12 mouse cellular contexts compared by ENCODE assay signal in genomic region chr15:102683670-102684069, GRCm38 (mm10). TPM values are rescaled to one million over a fixed set of nuclear protein-coding genes. Genes with fewer than 3 reads are reported as not detected.
DNase-seq lines count a peak whose midpoint lies in the region; ATAC-seq and TF ChIP-seq lines count a peak whose summit lies in the region.
"Had no signal": no experiment of that assay in that cellular context is flagged by ENCODE, and none has a peak within 500 bp of the region (broad histone marks: within the 10 kb centered on the region; RNA-seq: fewer than 3 reads in every experiment).

No protein-coding gene starts in this region.

- no peak overlapping the region for H3K4me3 ChIP-seq in layer of hippocampus, adult 2 months
- no peak overlapping the region for H3K4me3 ChIP-seq in E14TG2a.4 (replicated peaks; ENCODE audit: low read length)
- H3K4me3 ChIP-seq: embryonic facial prominence, embryonic 13.5 days had no signal

- peaks cover 4% of the 10 kb centered on the region; the same call in 1 of the 2 replicates for H3K4me1 ChIP-seq in E14TG2a.4 (replicated peaks; ENCODE audit: low read depth, low read length)
- H3K4me1 ChIP-seq: embryonic facial prominence, embryonic 13.5 days had no signal

- no peaks in the 10 kb centered on the region for H3K9me3 ChIP-seq in E14TG2a.4 (ENCODE audit: low read length)
- H3K9me3 ChIP-seq: embryonic facial prominence, embryonic 13.5 days; G1E had no signal

- peak; percentile 73 for TF ChIP-seq CTCF in layer of hippocampus, adult 2 months (conservative IDR thresholded peaks at IDR 0.05)
- TF ChIP-seq CTCF in E14TG2a.4 (conservative IDR thresholded peaks at IDR 0.05; ENCODE audit: low read length): peak; percentile 42

- no peaks in the 10 kb centered on the region for H3K36me3 ChIP-seq in E14TG2a.4 (ENCODE audit: insufficient read depth, low read length)
- H3K36me3 ChIP-seq: embryonic facial prominence, embryonic 13.5 days; G1E had no signal

- ATAC-seq in cerebellum, adult (ENCODE audit: insufficient number of reproducible peaks, low FRiP score, low TSS enrichment): peak; percentile 58; the same call in 1 of the 2 replicates
- ATAC-seq in granulocyte monocyte progenitor cell, adult 5-6 weeks (replicated peaks; ENCODE audit: poor library complexity, severe bottlenecking): peak; percentile 74

- no peak for DNase-seq in cerebellum, adult 11 months
- no peak for DNase-seq in layer of hippocampus, adult 2 months (ENCODE audit: low spot score in 2 of 2)
- DNase-seq in layer of hippocampus, postnatal 25 days (ENCODE audit: extremely low spot score in 1 of 2, low spot score in 1 of 2): no peak
- no peak for DNase-seq in yolk sac, embryonic 10.5 days (ENCODE audit: low spot score)
- DNase-seq in right cerebral cortex, postnatal 10 days (ENCODE audit: low spot score in 2 of 2): no peak
- DNase-seq: left cerebral cortex, postnatal 4 days had no signal

- no peak overlapping the region for H3K27ac ChIP-seq in layer of hippocampus, adult 2 months
- H3K27ac ChIP-seq: embryonic facial prominence, embryonic 13.5 days had no signal

- peaks cover 29% of the 10 kb centered on the region for H3K27me3 ChIP-seq in E14TG2a.4 (ENCODE audit: insufficient read depth, low read length)

RNA-seq across cellular contexts. Expression of gene Atp5g2, which starts 11.5 kb away (rescaled TPM):
- total RNA-seq in layer of hippocampus, adult 2 months (2021): 10 to 100 TPM; 11.0 to 11.5 TPM
- total RNA-seq in layer of hippocampus, postnatal 25 days (2021): 10 to 100 TPM; 11.4 to 13.4 TPM
- total RNA-seq in granulocyte monocyte progenitor cell, adult 5-6 weeks (2014; fragmentation: Nextera tagmentation): 69.8 and 122 TPM in 2 replicates
- total RNA-seq in granulocyte monocyte progenitor cell, adult 5-6 weeks (2017): 83.4 and 95.4 TPM in 2 replicates

RNA-seq across cellular contexts. Expression of gene Calcoco1, which starts 38.3 kb away (rescaled TPM):
- total RNA-seq in layer of hippocampus, adult 2 months (2021): 10 to 100 TPM; 95.4 to 96.9 TPM
- 10 to 100 TPM; 85.8 to 91.4 TPM for total RNA-seq in layer of hippocampus, postnatal 25 days (2021)
- 10.8 and 19.3 TPM in 2 replicates for total RNA-seq in granulocyte monocyte progenitor cell, adult 5-6 weeks (2014; fragmentation: Nextera tagmentation)
- total RNA-seq in granulocyte monocyte progenitor cell, adult 5-6 weeks (2017): 5.1 and 12.2 TPM in 2 replicates

RNA-seq across cellular contexts. Expression of gene Atf7, which starts 58.4 kb away (rescaled TPM):
- 10 to 100 TPM; 45.5 to 46.4 TPM for total RNA-seq in layer of hippocampus, adult 2 months (2021)
- total RNA-seq in layer of hippocampus, postnatal 25 days (2021): 10 to 100 TPM; 34.2 to 50.8 TPM
- total RNA-seq in granulocyte monocyte progenitor cell, adult 5-6 weeks (2014; fragmentation: Nextera tagmentation): 124 and 212 TPM in 2 replicates
- 43.1 and 60.2 TPM in 2 replicates for total RNA-seq in granulocyte monocyte progenitor cell, adult 5-6 weeks (2017)

RNA-seq across cellular contexts. Expression of gene Gm28047, which starts 58.8 kb away (rescaled TPM):
- not detected for total RNA-seq in layer of hippocampus, adult 2 months (2021)
- total RNA-seq in layer of hippocampus, postnatal 25 days (2021): 1 to 10 TPM; 1.5 to 3.6 TPM
- not detected in 2 replicates for total RNA-seq in granulocyte monocyte progenitor cell, adult 5-6 weeks (2014; fragmentation: Nextera tagmentation)
- total RNA-seq in granulocyte monocyte progenitor cell, adult 5-6 weeks (2017): not detected in 2 replicates
- total RNA-seq: G1E; monocyte, adult 5-6 weeks had no signal

Comparison
In these comparisons a context has a peak if more than half of its experiments do, and no peak if none do; other contexts are left out.
1. RNA of gene Atp5g2, which starts 11.5 kb away (total RNA-seq): 69.8 to 122 TPM in granulocyte monocyte progenitor cell, adult 5-6 weeks; 11.4 to 13.4 TPM in layer of hippocampus, postnatal 25 days and 11.0 to 11.5 TPM in layer of hippocampus, adult 2 months; every median in the first group is over 4 times any median in the second.
2. RNA of gene Calcoco1, which starts 38.3 kb away (total RNA-seq): 95.4 to 96.9 TPM in layer of hippocampus, adult 2 months and 85.8 to 91.4 TPM in layer of hippocampus, postnatal 25 days; 5.1 to 19.3 TPM in granulocyte monocyte progenitor cell, adult 5-6 weeks; every median in the first group is over 4 times any median in the second.